Mouse (Mus musculus) olfactory bulb, adult 2 months (tissue): ENCODE results near the gene Tmem200c.

ENCODE experiments used
- CTCF ChIP-seq: fragments of 200-500 bp; IDR thresholded peaks from 2 replicates; pipeline ENCODE4 v1.5.1; 2012; ENCODE audit warnings: low read depth, mild to moderate bottlenecking, low read length, moderate library complexity; ENCODE audit not compliant: insufficient read depth
- POLR2A ChIP-seq: fragments of 200-500 bp; IDR thresholded peaks from 2 replicates; pipeline ENCODE4 v1.6.1; 2012; ENCODE audit warnings: mild to moderate bottlenecking, low read depth, low read length, moderate library complexity; ENCODE audit not compliant: insufficient read depth

DNA sequence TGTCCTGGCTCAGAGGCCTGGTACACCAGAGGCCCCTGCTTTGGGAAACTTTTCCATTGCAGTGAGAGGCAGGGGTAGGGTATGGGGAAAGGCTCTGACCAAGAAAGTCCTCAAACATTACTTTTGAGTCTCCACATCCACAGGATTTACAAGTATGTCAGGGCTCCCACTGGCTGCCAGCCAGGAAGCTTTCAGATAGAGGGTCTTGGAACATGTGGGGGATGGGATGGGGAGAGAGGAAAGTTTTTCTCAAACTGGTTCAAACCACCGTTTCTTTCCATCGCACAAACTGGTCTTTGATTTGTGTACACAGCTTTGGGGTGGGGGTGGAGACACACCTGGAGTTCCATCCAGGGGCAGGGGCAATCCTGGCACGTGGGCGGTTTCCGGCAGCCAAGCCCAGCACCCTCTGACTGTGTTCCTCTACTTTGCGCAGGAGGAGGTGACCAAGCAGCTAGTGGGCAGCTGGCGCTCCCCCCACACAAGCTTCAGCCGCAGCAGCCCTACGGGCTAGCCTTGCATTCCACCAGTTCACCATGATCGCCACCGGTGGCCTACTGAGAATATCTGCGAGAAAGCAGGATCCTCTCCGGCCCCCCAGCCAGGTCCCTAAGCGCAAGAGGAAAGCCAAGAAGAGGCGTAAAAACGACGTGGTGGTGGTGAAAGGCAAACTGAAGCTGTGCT is 13.6 kb downstream of the Tmem200c start:
- TF ChIP-seq CTCF: no peak
- TF ChIP-seq POLR2A: no peak
